In the genomic region with DNA sequence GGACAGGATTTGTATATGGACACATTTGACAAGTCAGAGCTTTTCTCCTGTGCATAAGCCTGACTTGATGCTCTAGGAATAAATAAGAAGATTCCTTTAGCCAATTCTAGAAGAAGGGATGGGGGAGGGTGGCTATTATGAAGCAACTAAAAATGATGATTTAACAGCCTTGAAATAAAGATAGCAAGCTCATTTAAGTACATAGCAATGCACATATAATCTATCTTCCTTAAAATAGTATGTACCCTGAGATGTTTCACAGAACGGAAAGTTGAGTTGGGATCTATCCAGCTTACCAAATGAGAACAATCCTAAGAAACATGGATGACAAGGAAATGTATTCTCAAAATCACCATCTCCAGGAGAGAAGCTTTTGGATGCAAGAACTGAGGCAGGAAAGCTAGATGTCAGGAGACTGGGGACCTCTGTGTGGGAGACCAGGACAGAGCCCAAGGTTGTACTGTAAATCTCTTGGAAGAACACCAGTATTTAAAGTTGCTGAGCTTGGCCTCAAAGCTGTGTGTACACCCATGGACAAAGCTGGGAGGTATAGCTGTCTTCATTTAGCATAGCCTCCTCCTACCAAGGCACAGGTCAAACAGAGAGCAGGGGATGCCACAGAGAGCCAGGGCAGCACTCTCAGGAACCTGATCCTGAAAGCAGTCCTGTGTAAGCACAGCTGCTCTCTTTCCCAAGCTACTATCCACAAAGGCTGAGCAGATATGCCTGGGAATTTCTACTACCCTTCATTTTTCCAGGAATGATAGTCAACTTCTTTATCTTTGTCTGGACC, we compare ENCODE assay signal across 29 mouse cellular contexts.
A peak's percentile ranks its signal among the peaks of the same experiment; 100 is the strongest.
DNase-seq lines count a peak whose midpoint lies in the region; ATAC-seq and TF ChIP-seq lines count a peak whose summit lies in the region.
"Had no signal": no experiment of that assay in that cellular context is flagged by ENCODE, and none has a peak within 500 bp of the region (broad histone marks: within the 10 kb centered on the region; RNA-seq: fewer than 3 reads in every experiment).

No protein-coding gene starts in this region.

- H3K9ac ChIP-seq in intestine, embryonic 15.5 days = no peak overlapping the region
- no peak overlapping the region for H3K9ac ChIP-seq in intestine, postnatal 0 days (ENCODE audit: low read depth, low read length)
- no peak overlapping the region for H3K9ac ChIP-seq in stomach, embryonic 15.5 days
- H3K9ac ChIP-seq: forebrain, embryonic 13.5 days; hindbrain, embryonic 15.5 days; liver, embryonic 12.5 days; liver, postnatal 0 days; neural tube, embryonic 13.5 days had no signal

- no peak overlapping the region for H3K4me3 ChIP-seq in intestine, embryonic 15.5 days (replicated peaks)
- H3K4me3 ChIP-seq in intestine, postnatal 0 days (ENCODE audit: low read depth, low read length) = no peak overlapping the region
- no peak overlapping the region for H3K4me3 ChIP-seq in stomach, embryonic 15.5 days (replicated peaks)
- H3K4me3 ChIP-seq: forebrain, embryonic 13.5 days; hindbrain, embryonic 10.5 days; hindbrain, embryonic 15.5 days; liver, embryonic 12.5 days; myocyte; neural tube, embryonic 13.5 days had no signal

- no peak overlapping the region for H3K4me2 ChIP-seq in intestine, embryonic 15.5 days (replicated peaks)
- no peak overlapping the region for H3K4me2 ChIP-seq in intestine, postnatal 0 days (replicated peaks; ENCODE audit: low read depth)
- no peak overlapping the region for H3K4me2 ChIP-seq in stomach, embryonic 15.5 days
- H3K4me2 ChIP-seq: forebrain, embryonic 13.5 days; hindbrain, embryonic 15.5 days; liver, embryonic 12.5 days; midbrain, embryonic 11.5 days; neural tube, embryonic 13.5 days had no signal

- DNase-seq in frontal cortex, postnatal 14 days (ENCODE audit: low spot score in 2 of 2) = no peak
- DNase-seq in left cerebral cortex, adult 11 months (ENCODE audit: low spot score) = peak; percentile 2
- DNase-seq in left cerebral cortex, adult 9 months (ENCODE audit: low spot score in 2 of 2) = no peak
- no peak for DNase-seq in adrenal gland, adult (ENCODE audit: inconsistent age in 2 of 2, low spot score in 1 of 2)
- DNase-seq: adrenal gland, postnatal 10 days; cerebellum, adult 11-12 months; cerebellum, adult 9-11 months; gastrocnemius, postnatal 10 days; heart, postnatal 10 days; kidney, postnatal 14 days; layer of hippocampus, adult 9-11 months; liver, postnatal 0 days; lung, postnatal 36 days; right cerebral cortex, postnatal 4 days; thymus, adult 18-20 months; thymus, postnatal 25 days had no signal

- no peaks in the 10 kb centered on the region for H3K27me3 ChIP-seq in intestine, embryonic 15.5 days (replicated peaks)
- no peaks in the 10 kb centered on the region for H3K27me3 ChIP-seq in intestine, postnatal 0 days (replicated peaks; ENCODE audit: control insufficient read depth, insufficient read depth, low read length)
- no peaks in the 10 kb centered on the region for H3K27me3 ChIP-seq in stomach, embryonic 15.5 days (replicated peaks)
- H3K27me3 ChIP-seq: forebrain, embryonic 13.5 days; hindbrain, embryonic 15.5 days; liver, embryonic 12.5 days; neural tube, embryonic 13.5 days had no signal

- H3K4me1 ChIP-seq in intestine, embryonic 15.5 days (replicated peaks) = no peaks in the 10 kb centered on the region; the same call in 1 of the 2 replicates
- no peaks in the 10 kb centered on the region for H3K4me1 ChIP-seq in intestine, postnatal 0 days (replicated peaks; ENCODE audit: control insufficient read depth, insufficient read depth, low read length)
- H3K4me1 ChIP-seq in stomach, embryonic 15.5 days = no peaks in the 10 kb centered on the region
- H3K4me1 ChIP-seq: hindbrain, embryonic 15.5 days; liver, embryonic 12.5 days; neural tube, embryonic 13.5 days had no signal

- TF ChIP-seq CTCF in intestine, postnatal 0 days (IDR thresholded peaks at IDR 0.05; ENCODE audit: low read depth) = no peak

- ATAC-seq in frontal cortex, adult (ENCODE audit: low TSS enrichment) = peak; percentile 85
- ATAC-seq in intestine, embryonic 15.5 days = peak; percentile 58; the same call in 1 of the 2 replicates
- ATAC-seq in intestine, postnatal 0 days = no peak
- peak; percentile 75; the same call in 1 of the 2 replicates for ATAC-seq in stomach, embryonic 15.5 days (ENCODE audit: insufficient read depth, low FRiP score, low read depth)
- ATAC-seq: forebrain, embryonic 13.5 days; inflammation-experienced regulatory T-cells, adult 6 months; liver, embryonic 12.5 days; liver, postnatal 0 days had no signal

- 58% methylated on average over 1 of the region's 1 CpGs for WGBS in intestine, embryonic 15.5 days
- 74% methylated on average over 1 of the region's 1 CpGs for WGBS in intestine, postnatal 0 days
- WGBS in stomach, embryonic 15.5 days = 44% methylated on average over 1 of the region's 1 CpGs

- no peak overlapping the region for H3K27ac ChIP-seq in intestine, embryonic 15.5 days
- no peak overlapping the region for H3K27ac ChIP-seq in intestine, postnatal 0 days (ENCODE audit: low read depth, low read length)
- H3K27ac ChIP-seq in stomach, embryonic 15.5 days = peak overlapping the region; percentile 44; the same call in 1 of the 2 replicates
- H3K27ac ChIP-seq: forebrain, embryonic 13.5 days; hindbrain, embryonic 10.5 days; hindbrain, embryonic 15.5 days; liver, embryonic 12.5 days; neural tube, embryonic 13.5 days had no signal

- no peaks in the 10 kb centered on the region for H3K9me3 ChIP-seq in intestine, embryonic 15.5 days
- H3K9me3 ChIP-seq in intestine, postnatal 0 days (ENCODE audit: control insufficient read depth) = no peaks in the 10 kb centered on the region
- no peaks in the 10 kb centered on the region for H3K9me3 ChIP-seq in stomach, embryonic 15.5 days
- H3K9me3 ChIP-seq: forebrain, embryonic 13.5 days; G1E; hindbrain, embryonic 10.5 days; hindbrain, embryonic 15.5 days; liver, embryonic 12.5 days; neural tube, embryonic 13.5 days had no signal

- no peaks in the 10 kb centered on the region for H3K36me3 ChIP-seq in intestine, embryonic 15.5 days
- H3K36me3 ChIP-seq in intestine, postnatal 0 days (ENCODE audit: control insufficient read depth, insufficient read depth) = no peaks in the 10 kb centered on the region
- no peaks in the 10 kb centered on the region for H3K36me3 ChIP-seq in stomach, embryonic 15.5 days
- H3K36me3 ChIP-seq: G1E; hindbrain, embryonic 10.5 days; hindbrain, embryonic 15.5 days; liver, embryonic 12.5 days; neural tube, embryonic 13.5 days had no signal
